Mouse (Mus musculus) forebrain, postnatal 0 days (tissue): Measurements from ENCODE around the gene Gcc2. TPM values are rescaled to one million over a fixed set of nuclear protein-coding genes. Genes with fewer than 3 reads are reported as not detected.
"Not testable (repeated sequence)": the region's sequence is repeated elsewhere in the genome, so short reads cannot be mapped to it uniquely, and the experiment has no call there.

Experiments used
- ATAC-seq: fragments of 200-750 bp; cut with Nextera tagmentation; 2 replicates; pipeline ENCODE4 v1.8.0; 2017; ENCODE audit warnings: mild to moderate bottlenecking, moderate library complexity
- DNase-seq: peaks from one replicate; pipeline ENCODE4 v3.0.0-alpha.2; 2015
- H3K27ac ChIP-seq: fragments of 300-500 bp; sonication (generic); 2 replicates; pipeline ENCODE4 v1.5.1; 2014; ENCODE audit warnings: low read depth, mild to moderate bottlenecking, antibody characterized with exemption, low read length, moderate library complexity, mixed read lengths
- H3K27me3 ChIP-seq: fragments of 300-500 bp; sonication (generic); 2 replicates; pipeline ENCODE4 v1.6.1; 2014; ENCODE audit warnings: mild to moderate bottlenecking, low read length, mixed read lengths; ENCODE audit not compliant: insufficient read depth
- H3K36me3 ChIP-seq: fragments of 300-500 bp; sonication (generic); 2 replicates; pipeline ENCODE4 v1.6.1; 2014; ENCODE audit warnings: mild to moderate bottlenecking, moderate library complexity; ENCODE audit not compliant: insufficient read depth
- H3K4me1 ChIP-seq: fragments of 300-500 bp; sonication (generic); 2 replicates; pipeline ENCODE4 v1.6.1; 2014; ENCODE audit warnings: antibody characterized with exemption; ENCODE audit not compliant: insufficient read depth
- H3K4me2 ChIP-seq: fragments of 300-500 bp; sonication (generic); 2 replicates; pipeline ENCODE4 v1.6.1; 2014; ENCODE audit warnings: low read depth, mild to moderate bottlenecking, moderate library complexity
- H3K4me3 ChIP-seq: fragments of 300-500 bp; sonication (generic); 2 replicates; pipeline ENCODE4 v1.5.1; 2014; ENCODE audit warnings: low read depth, low read length, mixed read lengths
- H3K9ac ChIP-seq: fragments of 300-500 bp; sonication (generic); 2 replicates; pipeline ENCODE4 v1.6.1; 2014; ENCODE audit warnings: mild to moderate bottlenecking
- H3K9me3 ChIP-seq: fragments of 300-500 bp; sonication (generic); 2 replicates; pipeline ENCODE4 v1.6.1; 2016; ENCODE audit warnings: low read length
- CTCF ChIP-seq: sonication (generic); IDR thresholded peaks from 2 replicates; pipeline ENCODE4 v1.5.1; 2016; ENCODE audit warnings: antibody characterized with exemption, control low read depth, low read depth
- WGBS: fragments of 180-500 bp; shearing (Covaris S2); extraction: QIAGEN DNeasy Blood & Tissue Kit; methylation state at CpG from one replicate; pipeline ENCODE4 v1.1.7; 2014; 5-methylcytosine and 5-hydroxymethylcytosine counted together
- polyA plus RNA-seq: library from polyadenylated mRNA; unstranded; fragments of >200 nt; fragmentation: Nextera tagmentation; extraction: Ambion mirVana; gene quantifications from 2 replicates; pipeline ENCODE4 v1.2.1, GENCODE M21; 2015
- total RNA-seq: library from RNA; depleted of rRNA; stranded (reverse); fragments of >200 nt; gene quantifications from 2 replicates; pipeline ENCODE4 v1.2.3, GENCODE M21; 2014

The Gcc2 gene
- total and polyA plus RNA-seq, 2 experiments from 2014 or later: 36.7 to 96.5 TPM

DNA sequence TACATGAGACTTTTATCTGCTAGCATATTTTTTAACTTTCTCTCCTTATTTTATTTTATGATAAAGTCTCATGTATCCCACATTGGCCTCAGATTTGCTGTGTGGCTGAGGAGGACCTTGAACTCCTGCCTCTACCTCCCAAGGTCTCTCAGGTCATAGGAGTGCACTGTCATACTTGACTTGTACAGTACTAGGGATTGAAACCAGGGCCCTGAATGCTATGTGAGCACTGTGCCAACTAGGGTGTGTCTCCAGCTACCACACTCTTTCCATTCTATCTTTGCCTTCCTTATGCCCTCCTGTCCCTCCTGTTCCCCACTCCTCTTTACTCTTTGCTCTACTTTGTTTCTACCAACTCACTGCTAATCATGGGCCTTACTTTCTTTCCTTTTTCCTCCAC is 75.3 kb downstream of the Gcc2 start:
- Histone ChIP-seq H3K9ac (no peak overlapping the region), H3K4me3 (no peak overlapping the region), H3K4me1 (peaks cover 10% of the 10 kb centered on the region), H3K9me3 (no peaks in the 10 kb centered on the region), H3K36me3 (no peaks in the 10 kb centered on the region), H3K27ac (no peak overlapping the region), H3K4me2 (no peak overlapping the region), H3K27me3 (no peaks in the 10 kb centered on the region)
- no peak for DNase-seq
- no peak for TF ChIP-seq CTCF
- no peak for ATAC-seq

DNA sequence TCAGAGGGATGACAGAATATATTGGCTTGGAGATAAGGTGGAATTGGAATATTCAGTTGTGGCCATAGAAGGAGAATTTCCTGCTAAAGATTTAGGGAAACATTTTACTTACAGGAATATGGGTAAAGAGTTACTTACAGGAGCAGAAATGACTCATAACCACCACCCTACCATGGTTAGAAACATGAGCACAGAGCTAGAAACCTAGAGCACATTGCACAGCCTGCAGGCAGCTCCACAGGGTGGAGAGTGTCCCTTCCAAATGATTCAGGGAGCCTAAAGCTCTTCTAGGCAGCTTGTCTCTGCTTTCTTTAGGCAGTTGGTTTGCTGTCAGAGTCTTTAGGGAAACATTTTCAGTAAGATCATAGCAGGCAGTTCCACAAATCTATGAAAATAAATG is 76.4 kb downstream of the Gcc2 start:
- TF ChIP-seq CTCF: no peak
- no peak overlapping the region for H3K9ac ChIP-seq
- H3K4me2 ChIP-seq: no peak overlapping the region
- no peak overlapping the region for H3K4me3 ChIP-seq
- H3K9me3 ChIP-seq: no peaks in the 10 kb centered on the region
- no peaks in the 10 kb centered on the region for H3K36me3 ChIP-seq
- H3K27me3 ChIP-seq: no peaks in the 10 kb centered on the region
- H3K4me1 ChIP-seq: 0 out of 2 replicates have a peak, but pooled peaks cover 3% of the 10 kb centered on the region
- H3K27ac ChIP-seq: no peak overlapping the region
- ATAC-seq (no peak), DNase-seq (no peak)

DNA sequence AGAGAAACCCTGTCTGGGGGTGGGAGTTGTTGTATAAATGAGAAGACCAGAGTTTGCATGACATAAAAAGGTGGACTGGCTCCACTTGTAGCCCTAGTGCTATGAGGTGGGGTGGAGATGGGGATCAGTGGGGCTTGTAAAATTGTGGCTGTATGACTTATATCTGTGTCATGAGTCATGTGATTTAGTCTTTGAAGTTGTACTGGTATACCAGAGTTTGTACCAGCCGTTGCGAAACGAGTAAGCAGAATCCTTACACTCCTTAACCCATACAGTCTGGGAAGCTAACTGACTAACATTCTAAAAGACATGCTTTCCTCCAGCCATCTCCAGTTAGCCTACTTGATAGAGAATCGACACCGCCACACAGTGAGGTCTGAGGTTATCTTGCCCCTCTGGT is 78.1 kb downstream of the Gcc2 start:
- WGBS: 96% methylated on average over 5 of the region's 5 CpGs
- no peak overlapping the region for H3K9ac ChIP-seq
- no peaks in the 10 kb centered on the region for H3K36me3 ChIP-seq
- ATAC-seq: no peak
- no peak overlapping the region for H3K27ac ChIP-seq
- no peak overlapping the region for H3K4me3 ChIP-seq
- H3K9me3 ChIP-seq: no peaks in the 10 kb centered on the region
- TF ChIP-seq CTCF: no peak
- no peak for DNase-seq
- no peaks in the 10 kb centered on the region for H3K27me3 ChIP-seq
- no peaks in the 10 kb centered on the region for H3K4me1 ChIP-seq
- H3K4me2 ChIP-seq: no peak overlapping the region

DNA sequence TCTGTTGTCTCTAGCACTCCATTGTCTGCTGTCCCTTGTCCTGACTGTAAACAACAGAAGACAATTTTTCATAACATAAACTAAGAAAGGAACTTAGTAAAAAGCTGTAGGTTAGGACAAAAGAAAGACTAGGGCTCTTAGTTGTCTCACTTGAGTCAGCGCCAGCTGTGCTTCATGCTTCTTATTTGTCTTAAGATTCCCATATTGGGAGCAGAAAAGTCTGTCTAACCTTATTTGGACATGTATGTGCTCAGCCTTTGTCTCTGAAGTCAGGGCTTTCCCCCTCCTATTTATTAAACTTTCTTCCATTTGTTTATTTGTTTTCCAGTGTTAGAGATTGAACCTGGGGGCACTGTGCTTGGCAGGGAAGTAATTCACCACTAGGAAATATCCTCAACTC is 80.9 kb downstream of the Gcc2 start:
- H3K4me1 ChIP-seq: no peaks in the 10 kb centered on the region
- H3K9ac ChIP-seq: no peak overlapping the region
- no peak for ATAC-seq
- no peaks in the 10 kb centered on the region for H3K9me3 ChIP-seq
- H3K4me3 ChIP-seq: no peak overlapping the region
- 92% methylated on average over 1 of the region's 1 CpGs for WGBS
- DNase-seq: no peak
- no peak for TF ChIP-seq CTCF
- no peak overlapping the region for H3K27ac ChIP-seq
- H3K36me3 ChIP-seq: no peaks in the 10 kb centered on the region
- H3K27me3 ChIP-seq: no peaks in the 10 kb centered on the region
- H3K4me2 ChIP-seq: no peak overlapping the region

DNA sequence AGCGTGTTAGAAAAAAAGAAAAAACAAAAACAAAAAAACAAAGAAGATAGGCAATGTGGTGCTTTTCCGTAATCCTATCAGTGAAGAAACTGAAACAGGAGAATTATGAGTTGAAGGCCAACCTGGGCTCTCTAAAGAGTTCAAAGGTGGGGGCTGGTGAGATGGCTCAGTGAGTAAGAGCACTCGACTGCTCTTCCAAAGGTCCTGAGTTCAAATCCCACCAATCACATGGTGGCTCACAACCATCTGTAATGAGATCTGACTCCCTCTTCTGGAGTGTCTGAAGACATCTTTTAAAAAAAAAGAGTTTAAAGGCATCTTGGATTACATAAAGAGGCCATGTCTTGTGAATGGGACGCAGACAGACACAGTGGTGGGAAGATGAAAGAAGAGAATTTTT is 81.8 kb downstream of the Gcc2 start:
- H3K9me3 ChIP-seq, H3K4me1 ChIP-seq, H3K36me3 ChIP-seq, H3K9ac ChIP-seq, H3K27ac ChIP-seq, H3K4me2 ChIP-seq, ATAC-seq, H3K27me3 ChIP-seq, H3K4me3 ChIP-seq, DNase-seq: not testable (repeated sequence)
- WGBS: 90% methylated on average over 4 of the region's 4 CpGs

DNA sequence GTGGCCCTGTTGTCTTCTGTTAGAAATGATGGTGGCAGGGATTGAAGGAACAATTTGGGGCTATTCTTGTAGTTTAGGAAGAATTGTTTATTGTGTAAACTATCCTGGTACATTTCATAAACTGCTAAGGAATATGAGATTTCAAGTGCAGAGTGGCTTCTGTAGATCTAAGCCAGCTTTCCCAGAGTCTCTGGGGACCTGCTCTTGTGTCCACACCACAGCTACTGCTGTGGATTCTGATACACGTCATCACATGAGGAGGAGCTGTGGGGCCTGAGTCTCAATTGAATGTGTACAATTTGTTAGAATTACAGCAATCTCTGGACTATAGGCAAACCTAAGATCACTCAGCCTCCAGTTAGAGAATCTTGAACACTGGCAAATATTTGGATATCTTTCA is 83.3 kb downstream of the Gcc2 start:
- TF ChIP-seq CTCF: no peak
- Histone ChIP-seq H3K27ac (peak overlapping the region; percentile 29; the same call in 1 of the 2 replicates), H3K9me3 (no peaks in the 10 kb centered on the region), H3K4me1 (no peaks in the 10 kb centered on the region), H3K4me3 (no peak overlapping the region), H3K4me2 (no peak overlapping the region), H3K27me3 (no peaks in the 10 kb centered on the region), H3K9ac (no peak overlapping the region), H3K36me3 (no peaks in the 10 kb centered on the region)
- 55% methylated on average over 1 of the region's 1 CpGs for WGBS
- DNase-seq (no peak), ATAC-seq (no peak)

DNA sequence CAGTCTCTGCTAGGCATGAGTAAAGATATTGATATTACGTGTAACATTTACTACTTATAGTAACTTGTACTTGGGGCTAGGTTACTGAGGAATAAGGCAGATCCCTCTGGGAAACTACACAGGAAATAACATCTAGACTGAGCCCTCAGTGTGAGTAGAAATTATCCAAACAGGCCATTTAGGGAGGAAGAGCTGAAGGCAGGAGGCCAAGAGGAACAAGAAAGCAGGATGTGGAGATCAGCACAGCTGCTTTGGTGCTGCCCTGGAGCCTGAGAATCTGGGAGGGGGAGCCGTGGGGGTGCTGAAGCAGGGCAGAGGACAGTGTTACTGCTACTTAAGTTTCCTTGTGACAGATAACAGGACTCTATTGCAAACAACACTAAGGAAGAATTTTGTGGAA is 86.4 kb downstream of the Gcc2 start:
- Histone ChIP-seq H3K27ac (no peak overlapping the region), H3K27me3 (no peaks in the 10 kb centered on the region), H3K4me3 (no peak overlapping the region), H3K9ac (no peak overlapping the region), H3K36me3 (no peaks in the 10 kb centered on the region), H3K9me3 (no peaks in the 10 kb centered on the region), H3K4me2 (no peak overlapping the region), H3K4me1 (no peaks in the 10 kb centered on the region)
- DNase-seq (no peak), ATAC-seq (peak; percentile 48; the same call in 1 of the 2 replicates)
- WGBS: 90% methylated on average over 2 of the region's 2 CpGs
- no peak for TF ChIP-seq CTCF

DNA sequence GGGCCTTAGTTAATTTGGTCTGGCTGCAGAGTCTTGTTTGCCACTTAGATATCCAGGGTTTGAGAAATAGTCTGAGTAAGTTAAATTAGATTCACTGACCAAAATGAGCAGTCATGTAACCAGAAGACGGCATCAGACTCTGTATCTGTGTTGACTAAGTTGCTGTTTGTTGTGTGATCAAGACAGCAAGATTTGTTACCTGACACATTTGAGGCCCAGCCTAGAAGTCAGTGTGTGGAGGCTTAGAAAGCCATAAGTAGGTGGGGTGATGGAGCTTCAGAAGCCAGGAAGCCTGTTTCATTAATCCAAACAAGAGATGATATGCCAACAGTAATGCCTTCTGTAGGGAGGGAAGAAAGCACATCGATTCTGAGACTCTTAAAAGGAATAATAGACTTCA is 86.9 kb downstream of the Gcc2 start:
- ATAC-seq: no peak
- no peak for DNase-seq
- Histone ChIP-seq H3K27me3 (no peaks in the 10 kb centered on the region), H3K36me3 (no peaks in the 10 kb centered on the region), H3K4me3 (no peak overlapping the region), H3K27ac (no peak overlapping the region), H3K4me2 (no peak overlapping the region), H3K4me1 (no peaks in the 10 kb centered on the region), H3K9me3 (no peaks in the 10 kb centered on the region), H3K9ac (no peak overlapping the region)
- 87% methylated on average over 2 of the region's 2 CpGs for WGBS
- no peak for TF ChIP-seq CTCF
